Mouse (Mus musculus): ENCODE measurements at regions not wholly inside any gene's neighbourhood (a gene's known extent, or its start where the extent isn't known, plus 50 kb on each side); places are given as distances from the start of the nearest gene placed in this dataset.
A peak's percentile ranks its signal among the peaks of the same experiment; 100 is the strongest.

GRCm38 (mm10) chr15:59201894-59202670 is 313.0 kb downstream of the Gm49356 start:
- WGBS = 86% methylated on average over 19 of the region's 19 CpGs
- Histone ChIP-seq H3K4me2 (ENCODE audit: low read depth) (no peak overlapping the region), H3K4me1 (ENCODE audit: control insufficient read depth, insufficient read depth, low read length) (peaks cover 10% of the 10 kb centered on the region), H3K9ac (ENCODE audit: low read length) (no peak overlapping the region), H3K4me3 (ENCODE audit: low read depth, low read length) (no peak overlapping the region), H3K27me3 (ENCODE audit: control insufficient read depth, insufficient read depth, low read length) (no peaks in the 10 kb centered on the region), H3K9me3 (ENCODE audit: control insufficient read depth, low read length) (no peaks in the 10 kb centered on the region), H3K36me3 (ENCODE audit: control insufficient read depth, insufficient read depth, low read length) (no peaks in the 10 kb centered on the region), H3K27ac (ENCODE audit: low read depth, low read length) (no peak overlapping the region)
- ATAC-seq (ENCODE audit: insufficient read depth, low FRiP score, low TSS enrichment) (no peak), DNase-seq (ENCODE audit: low spot score) (no peak)

- no peak overlapping the region for H3K27ac ChIP-seq (ENCODE audit: low read depth, low read length)
- no peaks in the 10 kb centered on the region for H3K27me3 ChIP-seq (ENCODE audit: control insufficient read depth, insufficient read depth, low read length)
- WGBS = 71% methylated on average over 17 of the region's 17 CpGs
- H3K4me3 ChIP-seq (ENCODE audit: low read depth, low read length) = no peak overlapping the region
- ATAC-seq (ENCODE audit: insufficient read depth, low FRiP score, low TSS enrichment) = no peak
- no peaks in the 10 kb centered on the region for H3K9me3 ChIP-seq (ENCODE audit: control insufficient read depth, low read length)
- peaks cover 1% of the 10 kb centered on the region; the same call in 1 of the 2 replicates for H3K4me1 ChIP-seq (ENCODE audit: control insufficient read depth, insufficient read depth, low read length)
- no peak for DNase-seq (ENCODE audit: low spot score)
- no peak overlapping the region for H3K9ac ChIP-seq (ENCODE audit: low read length)
- no peak overlapping the region for H3K4me2 ChIP-seq (ENCODE audit: low read depth)
- H3K36me3 ChIP-seq (ENCODE audit: control insufficient read depth, insufficient read depth, low read length) = no peaks in the 10 kb centered on the region
Measured at GRCm38 (mm10) chr15:59203097-59203849, 314.2 kb downstream of the Gm49356 start.

GRCm38 (mm10) chr15:59203850-59204625 is 314.9 kb downstream of the Gm49356 start:
- Histone ChIP-seq H3K4me3 (ENCODE audit: low read depth, low read length) (no peak overlapping the region), H3K27ac (ENCODE audit: low read depth, low read length) (no peak overlapping the region), H3K4me1 (ENCODE audit: control insufficient read depth, insufficient read depth, low read length) (no peaks in the 10 kb centered on the region), H3K27me3 (ENCODE audit: control insufficient read depth, insufficient read depth, low read length) (no peaks in the 10 kb centered on the region), H3K36me3 (ENCODE audit: control insufficient read depth, insufficient read depth, low read length) (no peaks in the 10 kb centered on the region), H3K9ac (ENCODE audit: low read length) (no peak overlapping the region), H3K9me3 (ENCODE audit: control insufficient read depth, low read length) (no peaks in the 10 kb centered on the region), H3K4me2 (ENCODE audit: low read depth) (no peak overlapping the region)
- WGBS = 76% methylated on average over 17 of the region's 17 CpGs
- DNase-seq (ENCODE audit: low spot score) (peak; percentile 38), ATAC-seq (ENCODE audit: insufficient read depth, low FRiP score, low TSS enrichment) (no peak)

GRCm38 (mm10) chr15:59205091-59205490 is 316.0 kb downstream of the Gm49356 start:
- no peak for DNase-seq (ENCODE audit: low spot score)
- WGBS = 80% methylated on average over 3 of the region's 3 CpGs
- H3K27ac ChIP-seq (ENCODE audit: low read depth, low read length) = no peak overlapping the region
- no peaks in the 10 kb centered on the region for H3K9me3 ChIP-seq (ENCODE audit: control insufficient read depth, low read length)
- H3K27me3 ChIP-seq (ENCODE audit: control insufficient read depth, insufficient read depth, low read length) = no peaks in the 10 kb centered on the region
- H3K4me3 ChIP-seq (ENCODE audit: low read depth, low read length) = no peak overlapping the region
- H3K36me3 ChIP-seq (ENCODE audit: control insufficient read depth, insufficient read depth, low read length) = no peaks in the 10 kb centered on the region
- no peaks in the 10 kb centered on the region for H3K4me1 ChIP-seq (ENCODE audit: control insufficient read depth, insufficient read depth, low read length)
- H3K4me2 ChIP-seq (ENCODE audit: low read depth) = no peak overlapping the region
- H3K9ac ChIP-seq (ENCODE audit: low read length) = no peak overlapping the region
- no peak for ATAC-seq (ENCODE audit: insufficient read depth, low FRiP score, low TSS enrichment)

DNA sequence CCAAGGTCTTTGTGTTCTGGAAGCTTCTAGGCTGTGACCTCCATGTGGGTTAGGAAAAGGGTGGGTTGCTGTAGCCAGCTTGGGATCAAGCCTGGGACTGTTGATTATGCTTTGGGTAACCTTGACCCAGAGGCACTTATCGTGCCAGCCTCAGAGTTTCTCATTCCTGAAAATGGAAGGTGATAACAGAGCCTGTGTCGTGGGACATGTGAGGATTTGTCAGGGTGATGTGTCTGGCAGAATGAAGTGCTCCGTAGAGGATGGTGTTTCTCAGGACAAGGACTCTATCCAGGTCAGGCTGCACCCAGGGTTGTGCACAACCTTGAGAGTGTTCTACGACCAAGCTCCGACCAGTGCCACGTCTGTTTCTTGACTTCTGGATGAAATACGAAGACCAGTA is 316.4 kb downstream of the Gm49356 start:
- Histone ChIP-seq H3K9me3 (ENCODE audit: control insufficient read depth, low read length) (no peaks in the 10 kb centered on the region), H3K4me1 (ENCODE audit: control insufficient read depth, insufficient read depth, low read length) (no peaks in the 10 kb centered on the region), H3K36me3 (ENCODE audit: control insufficient read depth, insufficient read depth, low read length) (no peaks in the 10 kb centered on the region), H3K9ac (ENCODE audit: low read length) (no peak overlapping the region), H3K4me3 (ENCODE audit: low read depth, low read length) (no peak overlapping the region), H3K27me3 (ENCODE audit: control insufficient read depth, insufficient read depth, low read length) (no peaks in the 10 kb centered on the region), H3K27ac (ENCODE audit: low read depth, low read length) (no peak overlapping the region), H3K4me2 (ENCODE audit: low read depth) (no peak overlapping the region)
- ATAC-seq (ENCODE audit: insufficient read depth, low FRiP score, low TSS enrichment) (no peak), DNase-seq (ENCODE audit: low spot score) (no peak)
- 86% methylated on average over 7 of the region's 7 CpGs for whole genome bisulfite sequencing

GRCm38 (mm10) chr15:59206636-59207035 is 317.5 kb downstream of the Gm49356 start:
- Histone ChIP-seq H3K9ac (ENCODE audit: low read length) (no peak overlapping the region), H3K4me2 (ENCODE audit: low read depth) (no peak overlapping the region), H3K4me1 (ENCODE audit: control insufficient read depth, insufficient read depth, low read length) (no peaks in the 10 kb centered on the region), H3K36me3 (ENCODE audit: control insufficient read depth, insufficient read depth, low read length) (no peaks in the 10 kb centered on the region), H3K27ac (ENCODE audit: low read depth, low read length) (no peak overlapping the region), H3K4me3 (ENCODE audit: low read depth, low read length) (no peak overlapping the region), H3K9me3 (ENCODE audit: control insufficient read depth, low read length) (no peaks in the 10 kb centered on the region), H3K27me3 (ENCODE audit: control insufficient read depth, insufficient read depth, low read length) (no peaks in the 10 kb centered on the region)
- WGBS = 71% methylated on average over 7 of the region's 7 CpGs
- DNase-seq (ENCODE audit: low spot score) (no peak), ATAC-seq (ENCODE audit: insufficient read depth, low FRiP score, low TSS enrichment) (no peak)

DNA sequence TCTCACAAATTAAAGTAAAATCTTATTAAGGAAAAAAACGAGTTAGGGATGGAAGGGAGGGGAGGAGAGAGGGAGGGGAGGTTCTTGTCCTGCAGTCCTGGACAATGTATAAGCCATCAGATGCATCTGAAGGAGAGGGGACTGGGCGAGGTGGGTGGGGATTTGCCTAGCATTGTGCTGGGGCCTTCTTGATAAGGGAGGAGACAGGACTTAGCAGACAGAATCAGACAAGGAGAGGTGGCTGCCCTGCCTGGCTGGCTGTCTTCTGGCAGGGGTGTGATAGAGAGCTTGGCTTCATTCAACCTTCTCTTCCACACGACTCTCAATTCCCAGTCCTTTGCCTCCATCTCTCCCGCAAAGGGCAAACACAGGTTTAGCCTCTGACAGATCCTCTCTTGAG is 318.9 kb downstream of the Gm49356 start:
- 82% methylated on average over 4 of the region's 4 CpGs for WGBS
- DNase-seq (ENCODE audit: low spot score) (no peak), ATAC-seq (ENCODE audit: insufficient read depth, low FRiP score, low TSS enrichment) (no peak)
- H3K4me3 ChIP-seq (ENCODE audit: low read depth, low read length) = no peak overlapping the region
- no peak overlapping the region for H3K27ac ChIP-seq (ENCODE audit: low read depth, low read length)
- no peaks in the 10 kb centered on the region for H3K4me1 ChIP-seq (ENCODE audit: control insufficient read depth, insufficient read depth, low read length)
- H3K27me3 ChIP-seq (ENCODE audit: control insufficient read depth, insufficient read depth, low read length) = no peaks in the 10 kb centered on the region
- no peak overlapping the region for H3K4me2 ChIP-seq (ENCODE audit: low read depth)
- no peaks in the 10 kb centered on the region for H3K9me3 ChIP-seq (ENCODE audit: control insufficient read depth, low read length)
- H3K36me3 ChIP-seq (ENCODE audit: control insufficient read depth, insufficient read depth, low read length) = no peaks in the 10 kb centered on the region
- no peak overlapping the region for H3K9ac ChIP-seq (ENCODE audit: low read length)

- Histone ChIP-seq H3K4me2 (ENCODE audit: low read depth) (no peak overlapping the region), H3K9ac (ENCODE audit: low read length) (no peak overlapping the region), H3K36me3 (ENCODE audit: control insufficient read depth, insufficient read depth, low read length) (no peaks in the 10 kb centered on the region), H3K9me3 (ENCODE audit: control insufficient read depth, low read length) (no peaks in the 10 kb centered on the region), H3K4me1 (ENCODE audit: control insufficient read depth, insufficient read depth, low read length) (no peaks in the 10 kb centered on the region), H3K27ac (ENCODE audit: low read depth, low read length) (no peak overlapping the region), H3K27me3 (ENCODE audit: control insufficient read depth, insufficient read depth, low read length) (no peaks in the 10 kb centered on the region), H3K4me3 (ENCODE audit: low read depth, low read length) (no peak overlapping the region)
- DNase-seq (ENCODE audit: low spot score) (no peak), ATAC-seq (ENCODE audit: insufficient read depth, low FRiP score, low TSS enrichment) (no peak)
- 77% methylated on average over 3 of the region's 3 CpGs for WGBS
Measured at GRCm38 (mm10) chr15:59212362-59212761, 323.3 kb downstream of the Gm49356 start.

Measured in neural tube, embryonic 11.5 days (tissue).